Mouse (Mus musculus) small intestine, adult 2 months (tissue): ENCODE results near the gene Asb16.

ENCODE experiments used
- CTCF ChIP-seq: fragments of 200-500 bp; IDR thresholded peaks from 2 replicates; pipeline ENCODE4 v1.5.1; 2012; ENCODE audit warnings: low read depth, mild to moderate bottlenecking, control low read depth, inconsistent platforms, low read length, moderate library complexity, mixed read lengths; ENCODE audit not compliant: insufficient replicate concordance, insufficient read length; ENCODE audit errors: extremely low read depth
- POLR2A ChIP-seq: fragments of 200-500 bp; IDR thresholded peaks from 2 replicates; pipeline ENCODE4 v1.6.1; 2012; ENCODE audit warnings: low read depth, mild to moderate bottlenecking, control low read depth, inconsistent platforms, low read length, moderate library complexity

- no peak for TF ChIP-seq POLR2A
- TF ChIP-seq CTCF = no peak
Observed at GRCm38 (mm10) chr11:102309821-102310617, 41.5 kb downstream of the Asb16 start.
